20 mouse cellular contexts compared by ENCODE assay signal in genomic region chr15:81350401-81350800, GRCm38 (mm10). TPM values are rescaled to one million over a fixed set of nuclear protein-coding genes. Genes with fewer than 3 reads are reported as not detected.
DNase-seq lines count a peak whose midpoint lies in the region; ATAC-seq lines count a peak whose summit lies in the region.
"Had no signal": no experiment of that assay in that cellular context is flagged by ENCODE, and none has a peak within 500 bp of the region (broad histone marks: within the 10 kb centered on the region; RNA-seq: fewer than 3 reads in every experiment).

No protein-coding gene starts in this region.

- no peaks in the 10 kb centered on the region for H3K9me3 ChIP-seq in embryonic facial prominence, embryonic 13.5 days
- H3K9me3 ChIP-seq in embryonic facial prominence, embryonic 10.5 days: no peaks in the 10 kb centered on the region
- H3K9me3 ChIP-seq: heart, embryonic 13.5 days; hindbrain, embryonic 15.5 days; midbrain, embryonic 15.5 days; neural tube, embryonic 15.5 days had no signal

- DNase-seq in embryonic facial prominence, embryonic 10.5 days (ENCODE audit: low spot score): no peak
- DNase-seq in kidney, postnatal 10 days: peak; percentile 30
- DNase-seq in kidney, postnatal 25 days: no peak
- peak; percentile 44 for DNase-seq in urinary bladder, postnatal 14 days (ENCODE audit: low spot score)
- DNase-seq in urinary bladder, postnatal 4 days (ENCODE audit: low spot score in 2 of 2): no peak
- no peak for DNase-seq in left cerebral cortex, postnatal 25 days (ENCODE audit: low spot score in 2 of 2)
- no peak for DNase-seq in left cerebral cortex, adult 18-20 months (ENCODE audit: low spot score in 2 of 2)
- DNase-seq: cerebellum, adult 8-10 months; gastrocnemius, adult 2 months; kidney, adult 18-20 months; lung, postnatal 4 days; retina, postnatal 1 day had no signal

- 58% methylated on average over 1 of the region's 1 CpGs for WGBS in embryonic facial prominence, embryonic 13.5 days
- 72% methylated on average over 1 of the region's 1 CpGs for WGBS in embryonic facial prominence, embryonic 10.5 days

- H3K27me3 ChIP-seq in embryonic facial prominence, embryonic 13.5 days: no peaks in the 10 kb centered on the region
- H3K27me3 ChIP-seq in embryonic facial prominence, embryonic 10.5 days (replicated peaks; ENCODE audit: low read depth, poor library complexity, severe bottlenecking): no peaks in the 10 kb centered on the region
- H3K27me3 ChIP-seq: CH12.LX; heart, embryonic 13.5 days; hindbrain, embryonic 15.5 days; midbrain, embryonic 15.5 days; neural tube, embryonic 15.5 days; Patski had no signal

- H3K4me3 ChIP-seq in embryonic facial prominence, embryonic 13.5 days: no peak overlapping the region
- H3K4me3 ChIP-seq in embryonic facial prominence, embryonic 10.5 days: no peak overlapping the region
- H3K4me3 ChIP-seq: gastrocnemius, adult 2 months; heart, embryonic 13.5 days; hindbrain, embryonic 15.5 days; midbrain, embryonic 15.5 days; neural tube, embryonic 15.5 days had no signal

- H3K4me2 ChIP-seq in embryonic facial prominence, embryonic 13.5 days: no peak overlapping the region
- H3K4me2 ChIP-seq: heart, embryonic 13.5 days; hindbrain, embryonic 15.5 days; midbrain, embryonic 15.5 days; neural tube, embryonic 15.5 days had no signal

- peaks cover 17% of the 10 kb centered on the region for H3K4me1 ChIP-seq in embryonic facial prominence, embryonic 13.5 days
- H3K4me1 ChIP-seq in embryonic facial prominence, embryonic 10.5 days: peaks cover 13% of the 10 kb centered on the region

- no peak overlapping the region for H3K9ac ChIP-seq in embryonic facial prominence, embryonic 13.5 days
- H3K9ac ChIP-seq: heart, embryonic 13.5 days; hindbrain, embryonic 15.5 days; midbrain, embryonic 15.5 days; neural tube, embryonic 15.5 days had no signal

- H3K27ac ChIP-seq in embryonic facial prominence, embryonic 13.5 days: peak overlapping the region; percentile 66
- H3K27ac ChIP-seq in embryonic facial prominence, embryonic 10.5 days (replicated peaks): no peak overlapping the region
- H3K27ac ChIP-seq: gastrocnemius, adult 2 months; heart, embryonic 13.5 days; hindbrain, embryonic 15.5 days; midbrain, embryonic 15.5 days; neural tube, embryonic 15.5 days had no signal

- ATAC-seq in embryonic facial prominence, embryonic 13.5 days (ENCODE audit: insufficient number of reproducible peaks, insufficient read depth, low FRiP score, low TSS enrichment, low read depth): 0 out of 2 replicates have a peak, but pooled peaks have one; percentile 43
- ATAC-seq: midbrain, embryonic 15.5 days; Patski had no signal

- intact Hi-C loops in left cerebral cortex, postnatal 25 days (cut with DNase I): no loop called here

- peaks cover 8% of the 10 kb centered on the region; the same call in 1 of the 2 replicates for H3K36me3 ChIP-seq in embryonic facial prominence, embryonic 13.5 days
- 0 out of 2 replicates have a peak, but pooled peaks cover 3% of the 10 kb centered on the region for H3K36me3 ChIP-seq in embryonic facial prominence, embryonic 10.5 days (replicated peaks)
- H3K36me3 ChIP-seq: hindbrain, embryonic 15.5 days; midbrain, embryonic 15.5 days; neural tube, embryonic 15.5 days had no signal

RNA-seq across cellular contexts. Expression of gene Slc25a17, which starts 10.2 kb away (rescaled TPM):
- 128 and 133 TPM in 2 replicates for polyA plus RNA-seq in embryonic facial prominence, embryonic 13.5 days (2015; fragmentation: Nextera tagmentation; extraction: Ambion mirVana)
- polyA plus RNA-seq in embryonic facial prominence, embryonic 10.5 days (2016; fragmentation: Nextera tagmentation; extraction: Ambion mirVana): 83.0 and 94.0 TPM in 2 replicates
- total RNA-seq in left cerebral cortex, postnatal 25 days (2021): 10 to 100 TPM; 42.1 to 43.1 TPM
- 10 to 100 TPM; 34.5 to 39.7 TPM for total RNA-seq in left cerebral cortex, adult 18-20 months (2021)

RNA-seq across cellular contexts. Expression of gene St13, which starts 49.5 kb away (rescaled TPM):
- polyA plus RNA-seq in embryonic facial prominence, embryonic 13.5 days (2015; fragmentation: Nextera tagmentation; extraction: Ambion mirVana): 173 and 185 TPM in 2 replicates
- 231 and 233 TPM in 2 replicates for polyA plus RNA-seq in embryonic facial prominence, embryonic 10.5 days (2016; fragmentation: Nextera tagmentation; extraction: Ambion mirVana)
- total RNA-seq in left cerebral cortex, postnatal 25 days (2021): 100 to 1,000 TPM; 165 TPM
- total RNA-seq in left cerebral cortex, adult 18-20 months (2021): 100 to 1,000 TPM; 173 to 174 TPM

RNA-seq across cellular contexts. Expression of gene Xpnpep3, which starts 49.5 kb away (rescaled TPM):
- 10.0 and 13.5 TPM in 2 replicates for polyA plus RNA-seq in embryonic facial prominence, embryonic 13.5 days (2015; fragmentation: Nextera tagmentation; extraction: Ambion mirVana)
- polyA plus RNA-seq in embryonic facial prominence, embryonic 10.5 days (2016; fragmentation: Nextera tagmentation; extraction: Ambion mirVana): 13.6 and 14.4 TPM in 2 replicates
- total RNA-seq in left cerebral cortex, postnatal 25 days (2021): 10 to 100 TPM; 13.2 to 14.9 TPM
- total RNA-seq in left cerebral cortex, adult 18-20 months (2021): 10 to 100 TPM; 15.0 to 16.6 TPM

RNA-seq across cellular contexts. Expression of gene Dnajb7, which starts 57.7 kb away (rescaled TPM):
- 2.5 and 3.5 TPM in 2 replicates for polyA plus RNA-seq in embryonic facial prominence, embryonic 13.5 days (2015; fragmentation: Nextera tagmentation; extraction: Ambion mirVana)
- polyA plus RNA-seq in embryonic facial prominence, embryonic 10.5 days (2016; fragmentation: Nextera tagmentation; extraction: Ambion mirVana): 3.0 and 3.1 TPM in 2 replicates
- not detected for total RNA-seq in left cerebral cortex, postnatal 25 days (2021)
- not detected for total RNA-seq in left cerebral cortex, adult 18-20 months (2021)
- total RNA-seq: CH12.LX; gastrocnemius, adult 2 months; layer of hippocampus, postnatal 25 days had no signal
- polyA plus RNA-seq: Patski had no signal

Comparison
In these comparisons a context has a peak if more than half of its experiments do, and no peak if none do; other contexts are left out.
1. DNase-seq: peak in kidney, postnatal 10 days (single experiment) and urinary bladder, postnatal 14 days (single experiment); none in embryonic facial prominence, embryonic 10.5 days (single experiment), kidney, postnatal 25 days (0 of 2), urinary bladder, postnatal 4 days (0 of 2), left cerebral cortex, postnatal 25 days (0 of 2) and left cerebral cortex, adult 18-20 months (0 of 2).